Mouse (Mus musculus) Patski (cell line): ENCODE results near the gene Zeb2. TPM values are rescaled to one million over a fixed set of nuclear protein-coding genes. Genes with fewer than 3 reads are reported as not detected.
A peak's percentile ranks its signal among the peaks of the same experiment; 100 is the strongest.

ENCODE experiments used
- ATAC-seq: fragments of 100-300 bp; one replicate; pipeline ENCODE4 v1.8.0; 2021
- CTCF ChIA-PET: fragments of 350-600 bp; sonication (Branson Sonifier 250); formaldehyde crosslinking; loops from one replicate; lab custom pipeline; 2022; ENCODE audit warnings: inconsistent platforms; lab: Charles Lee
- POLR2A ChIA-PET: fragments of 350-600 bp; sonication (Branson Sonifier 250); formaldehyde crosslinking; loops from one replicate; lab custom pipeline; 2022; ENCODE audit warnings: antibody characterized with exemption, inconsistent platforms; lab: Charles Lee
- DNase-seq: peaks from one replicate; pipeline ENCODE4 v3.0.0-alpha.2; 2011; ENCODE audit warnings: low read depth, low spot score
- H3K27me3 ChIP-seq: fragments of 371-371 bp; one replicate; pipeline ENCODE4 v1.5.1; 2021
- CTCF ChIP-seq: fragments of 100-300 bp; IDR thresholded peaks from one replicate; pipeline ENCODE4 v1.5.1; 2021
- in situ Hi-C: fragments of 300-500 bp; cut with MboI; formaldehyde crosslinking; loops from 3 replicates; pipeline ENCODE4 v1.11.1; 2018; ENCODE audit warnings: low pct_unique_long_range_greater_than_20kb, mixed read lengths
- polyA plus RNA-seq: library from polyadenylated mRNA; unstranded; gene quantifications from one replicate; pipeline ENCODE4 v1.2.3, GENCODE M21; 2021

Gene Zeb2
- polyA plus RNA-seq, 1 experiment from 2014 or later: 19.8 TPM

- ChIA-PET CTCF (no interaction called here), POLR2A (interaction anchor here (1.2 kb wide), 1 partner anchor 14 kb away, joined by 3 read pairs; no protein-coding TSS in a partner anchor)
- ATAC-seq (no peak), DNase-seq (no peak)
- H3K27me3 ChIP-seq: no peaks in the 10 kb centered on the region
- in situ Hi-C loops: no loop called here
- no peak for TF ChIP-seq CTCF
Measured at GRCm38 (mm10) chr2:45055926-45056325, 61.3 kb downstream of the Zeb2 start.

DNA sequence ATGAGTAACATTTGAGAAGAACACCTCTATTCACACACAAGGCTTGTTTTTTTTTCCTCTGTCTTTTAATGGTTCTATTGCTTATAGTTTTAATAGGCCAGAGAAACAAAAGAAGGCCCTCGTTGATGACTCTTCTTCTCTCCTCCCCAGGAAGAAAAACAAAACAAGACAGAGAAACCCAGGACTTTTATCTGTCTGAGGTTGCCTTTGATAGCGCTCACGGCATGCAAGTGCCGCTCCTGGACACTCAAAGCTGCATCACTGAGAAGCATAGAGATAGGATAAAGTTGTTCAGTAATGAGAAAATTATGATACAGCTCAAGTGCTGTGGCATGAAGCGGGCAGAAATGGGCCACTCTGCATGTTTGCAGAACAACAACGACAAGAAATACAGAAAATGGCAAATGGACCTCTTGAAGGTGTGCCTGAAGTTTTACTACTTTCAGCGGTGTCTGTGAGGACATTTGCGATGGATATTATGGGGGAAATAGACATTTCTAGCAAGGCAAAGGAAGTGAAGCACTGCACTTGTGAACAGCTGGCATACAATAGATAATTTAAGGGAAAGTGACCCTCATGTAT is 62.1 kb downstream of the Zeb2 start:
- ChIA-PET CTCF (no interaction called here), POLR2A (no interaction called here)
- ATAC-seq (no peak), DNase-seq (no peak)
- TF ChIP-seq CTCF: no peak
- no peaks in the 10 kb centered on the region for H3K27me3 ChIP-seq
- in situ Hi-C loops: no loop called here

- ChIA-PET CTCF (no interaction called here), POLR2A (no interaction called here)
- ATAC-seq: no peak
- in situ Hi-C loops: no loop called here
- TF ChIP-seq CTCF: no peak
- no peak for DNase-seq
- no peaks in the 10 kb centered on the region for H3K27me3 ChIP-seq
Measured at GRCm38 (mm10) chr2:45054070-45055025, 62.8 kb downstream of the Zeb2 start.

GRCm38 (mm10) chr2:45052587-45052986 is 64.6 kb downstream of the Zeb2 start:
- ATAC-seq (no peak), DNase-seq (no peak)
- in situ Hi-C loops: no loop called here
- no peak for TF ChIP-seq CTCF
- CTCF ChIA-PET: interaction anchor here (1.2 to 1.4 kb wide), 2 partner anchors 12 to 49 kb away, joined by 3 to 5 read pairs; no protein-coding TSS in a partner anchor
- H3K27me3 ChIP-seq: no peaks in the 10 kb centered on the region
- POLR2A ChIA-PET: no interaction called here

DNA sequence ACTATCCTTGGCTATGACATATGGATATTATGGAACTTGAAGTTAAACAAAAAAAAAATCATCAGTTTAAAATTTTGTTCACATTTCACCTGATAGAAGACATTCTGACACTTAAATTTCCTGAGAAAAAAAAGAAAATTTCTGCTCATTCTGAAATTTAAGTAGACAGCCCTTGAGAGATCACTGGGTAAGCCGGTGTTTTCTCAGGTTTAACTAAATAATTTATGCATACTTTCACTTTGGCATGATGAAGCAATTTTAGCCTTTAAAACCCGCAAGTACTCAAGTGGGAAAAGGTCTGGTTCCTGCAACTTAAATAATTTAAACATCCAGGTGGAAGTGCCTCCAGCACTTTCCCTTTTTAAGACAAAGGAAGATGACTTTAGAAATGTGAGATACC is 65.9 kb downstream of the Zeb2 start:
- TF ChIP-seq CTCF: no peak
- CTCF ChIA-PET: no interaction called here
- H3K27me3 ChIP-seq: no peaks in the 10 kb centered on the region
- ATAC-seq (no peak), DNase-seq (no peak)
- in situ Hi-C loops: no loop called here
- POLR2A ChIA-PET: no interaction called here

DNA sequence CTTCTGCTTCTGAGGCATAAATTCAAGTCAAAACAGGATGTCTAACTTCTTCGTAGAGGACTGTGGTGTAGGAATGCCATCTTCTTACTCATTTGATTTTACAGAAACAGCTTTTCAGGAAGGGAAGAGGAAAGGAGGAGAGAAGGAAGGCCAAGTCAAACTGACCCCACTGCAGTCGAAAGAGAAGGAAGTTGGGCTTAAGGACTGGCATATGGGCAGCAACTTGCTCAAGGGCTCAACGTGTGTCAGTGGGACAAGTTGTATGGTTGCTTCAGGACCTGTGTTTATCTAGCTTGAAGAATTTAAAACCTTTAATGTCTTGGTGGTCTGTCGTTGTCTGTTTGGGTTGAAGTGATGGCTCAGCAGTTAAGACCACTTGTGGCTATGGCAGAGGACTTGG is 67.3 kb downstream of the Zeb2 start:
- CTCF ChIA-PET: no interaction called here
- in situ Hi-C loops: no loop called here
- TF ChIP-seq CTCF: no peak

GRCm38 (mm10) chr2:45049279-45049678 is 67.9 kb downstream of the Zeb2 start:
- in situ Hi-C loops: no loop called here
- ATAC-seq (peak; percentile 94), DNase-seq (no peak)
- ChIA-PET POLR2A (interaction anchor here (0.5 to 0.6 kb wide), 2 partner anchors 70 to 186 kb away, joined by 3 read pairs; no protein-coding TSS in a partner anchor), CTCF (interaction anchor here (1.6 kb wide), 1 partner anchor 12 kb away, joined by 3 read pairs; no protein-coding TSS in a partner anchor)
- no peak for TF ChIP-seq CTCF
- H3K27me3 ChIP-seq: no peaks in the 10 kb centered on the region

More for the DNA sequence above, 67.3 kb downstream of the Zeb2 start:
- ATAC-seq (no peak), DNase-seq (no peak)
- no peaks in the 10 kb centered on the region for H3K27me3 ChIP-seq
- POLR2A ChIA-PET: no interaction called here

DNA sequence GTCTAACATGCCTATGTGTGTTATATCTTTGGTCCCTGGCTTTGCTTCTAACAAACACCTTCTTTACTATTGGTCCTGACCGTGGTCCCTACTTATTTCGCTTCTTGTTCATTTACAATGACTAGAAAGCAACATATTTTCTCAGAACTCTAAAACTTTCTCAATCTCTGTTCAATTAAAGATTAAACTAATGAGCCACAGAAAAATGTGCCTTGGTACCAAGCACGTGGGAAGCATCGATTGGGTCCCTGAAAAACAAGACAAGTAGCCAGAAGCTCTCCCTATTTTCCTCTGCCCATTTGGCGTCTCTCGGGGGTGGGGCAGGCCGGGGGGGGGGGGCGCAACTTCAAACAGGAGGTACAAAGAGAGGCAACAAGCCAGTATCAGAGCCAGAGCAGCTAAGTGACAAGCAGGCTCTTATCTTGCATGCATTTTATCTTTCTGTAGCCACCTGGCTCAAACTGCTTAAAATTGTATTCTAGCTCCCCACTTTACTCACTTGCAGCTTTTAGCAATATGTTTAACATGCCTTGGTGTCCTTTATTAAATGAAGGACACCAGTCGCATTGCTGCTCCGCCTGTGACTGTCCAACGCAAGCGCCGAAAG is 76.4 kb downstream of the Zeb2 start:
- no peak for ATAC-seq
- CTCF ChIA-PET: interaction anchor here (1.0 kb wide), 1 partner anchor 21 kb away, joined by 3 read pairs; no protein-coding TSS in a partner anchor
- H3K27me3 ChIP-seq: no peaks in the 10 kb centered on the region
- TF ChIP-seq CTCF: no peak
- in situ Hi-C loops: no loop called here
- no peak for DNase-seq
- POLR2A ChIA-PET: no interaction called here

- no peak for DNase-seq
- in situ Hi-C loops: no loop called here
- POLR2A ChIA-PET: no interaction called here
- H3K27me3 ChIP-seq: no peaks in the 10 kb centered on the region
- ATAC-seq: no peak
- TF ChIP-seq CTCF: no peak
- CTCF ChIA-PET: no interaction called here
Measured at GRCm38 (mm10) chr2:45039503-45039902, 77.7 kb downstream of the Zeb2 start.

DNA sequence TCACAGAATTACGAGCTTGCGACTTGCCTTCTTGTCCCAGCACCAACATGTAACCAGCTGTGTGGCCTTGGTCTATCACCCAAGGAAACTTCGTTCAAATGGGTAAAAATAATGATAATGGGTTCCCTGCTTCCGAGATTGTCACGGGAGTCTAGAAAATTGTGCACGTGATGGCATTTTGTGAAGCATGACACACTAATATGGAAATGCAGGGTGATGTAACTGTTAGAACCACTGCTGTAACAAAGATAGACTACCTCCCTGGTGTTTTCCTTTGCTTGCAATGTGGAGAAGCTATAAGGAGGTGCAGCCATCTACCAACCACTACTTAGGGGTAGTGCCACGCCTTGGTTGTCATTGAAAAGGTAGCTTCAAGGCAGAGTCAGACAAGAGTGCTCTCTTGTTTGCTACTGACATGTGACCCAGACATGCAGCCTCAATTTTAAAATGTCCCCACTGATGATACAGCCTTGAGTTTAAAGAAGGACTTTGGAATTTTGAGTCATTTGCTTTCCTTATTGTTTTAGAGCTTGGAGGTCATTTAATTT is 89.0 kb downstream of the Zeb2 start:
- no peak for DNase-seq
- no peaks in the 10 kb centered on the region for H3K27me3 ChIP-seq
- TF ChIP-seq CTCF: no peak
- ChIA-PET POLR2A (no interaction called here), CTCF (no interaction called here)
- ATAC-seq: no peak
- in situ Hi-C loops: no loop called here
